Mouse (Mus musculus): Measurements from ENCODE around the gene Fam25c. TPM values are rescaled to one million over a fixed set of nuclear protein-coding genes. Genes with fewer than 3 reads are reported as not detected.

Fam25c gene
- polyA plus RNA-seq, 1 experiment from 2014 or later, result not detected

DNA sequence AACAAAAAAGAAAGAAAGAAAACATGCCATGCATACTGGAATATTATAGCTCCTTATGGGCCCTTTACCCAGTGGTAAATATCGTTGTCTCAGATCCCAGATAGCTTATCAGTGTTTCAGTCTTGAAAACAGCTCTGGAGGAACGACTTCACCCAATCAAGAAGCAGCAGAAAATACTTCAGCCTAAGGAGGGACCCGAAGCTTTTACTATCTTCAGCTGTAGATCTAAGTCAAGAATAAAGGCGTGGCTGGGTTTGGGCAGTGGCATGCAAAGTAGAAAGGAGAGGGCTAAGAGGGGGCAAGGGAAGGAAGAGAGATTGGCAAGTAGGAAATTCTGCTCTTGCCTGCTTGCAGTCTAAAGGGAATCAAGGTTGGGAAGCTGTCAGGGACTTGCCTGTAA, 6.9 kb upstream of the Fam25c start:
- Histone ChIP-seq H3K27me3 (replicated peaks; ENCODE audit: low read depth, poor library complexity, severe bottlenecking) (peaks cover 40% of the 10 kb centered on the region), H3K27ac (replicated peaks) (no peak overlapping the region), H3K9me3 (no peaks in the 10 kb centered on the region), H3K4me3 (no peak overlapping the region), H3K4me1 (peaks cover 14% of the 10 kb centered on the region), H3K36me3 (replicated peaks) (no peaks in the 10 kb centered on the region)
- WGBS, result 82% methylated on average over 4 of the region's 4 CpGs
- no peak for DNase-seq (ENCODE audit: low spot score)

DNA sequence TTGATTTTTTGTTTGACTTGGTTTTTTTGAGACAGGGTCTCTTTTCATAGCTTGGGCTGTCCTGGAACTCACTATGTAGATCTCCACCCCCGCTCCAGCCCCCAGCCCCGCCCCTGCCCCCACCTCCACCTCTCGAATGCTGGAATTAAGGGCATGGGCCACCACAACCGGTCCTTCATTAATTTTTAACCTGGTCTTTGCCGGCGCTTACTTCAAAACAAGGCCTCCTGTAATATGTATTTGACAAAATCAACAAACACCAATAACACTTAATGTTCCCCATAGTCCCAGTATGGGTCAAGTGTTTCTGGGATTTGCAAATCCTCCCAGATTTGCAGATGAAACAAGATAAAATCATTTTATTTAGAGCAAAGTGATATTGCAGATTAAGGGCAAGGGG, 5.0 kb upstream of the Fam25c start:
- peaks cover 40% of the 10 kb centered on the region for H3K27me3 ChIP-seq (replicated peaks; ENCODE audit: low read depth, poor library complexity, severe bottlenecking)
- H3K27ac ChIP-seq (replicated peaks), result no peak overlapping the region
- no peaks in the 10 kb centered on the region for H3K36me3 ChIP-seq (replicated peaks)
- H3K4me3 ChIP-seq, result no peak overlapping the region
- peaks cover 18% of the 10 kb centered on the region for H3K4me1 ChIP-seq
- DNase-seq (ENCODE audit: low spot score), result no peak
- 42% methylated on average over 6 of the region's 6 CpGs for WGBS
- no peaks in the 10 kb centered on the region for H3K9me3 ChIP-seq

DNA sequence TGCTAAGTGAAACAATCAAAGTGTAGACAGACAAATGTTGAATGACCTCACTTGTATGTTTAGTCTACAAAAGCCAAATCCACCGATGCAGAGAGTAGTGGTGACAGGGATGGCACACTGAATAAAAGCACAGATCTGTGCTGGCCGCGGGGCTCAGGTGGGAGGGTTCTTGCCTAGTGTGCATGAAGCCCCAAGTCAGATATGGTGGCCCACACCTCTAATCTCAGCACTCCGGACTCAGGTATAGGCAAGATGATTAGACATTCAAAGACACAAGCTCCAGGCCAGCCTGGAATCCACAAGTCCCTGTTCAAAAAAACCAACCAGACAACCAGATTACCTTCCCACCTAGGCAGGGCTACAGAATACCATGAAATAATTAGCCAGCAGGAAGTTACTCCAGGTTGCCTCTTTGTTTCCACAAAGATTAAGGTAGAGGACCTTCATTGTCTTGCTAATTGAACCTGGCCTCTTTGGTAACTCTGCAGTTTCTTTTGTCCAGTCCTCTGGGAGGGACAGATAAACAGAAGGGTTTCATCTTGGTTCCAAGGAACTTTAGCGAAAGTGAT, 4.5 kb upstream of the Fam25c start:
- no peak overlapping the region for H3K27ac ChIP-seq (replicated peaks)
- 34% methylated on average over 5 of the region's 5 CpGs for WGBS
- H3K27me3 ChIP-seq (replicated peaks; ENCODE audit: low read depth, poor library complexity, severe bottlenecking), result peaks cover 35% of the 10 kb centered on the region

DNA sequence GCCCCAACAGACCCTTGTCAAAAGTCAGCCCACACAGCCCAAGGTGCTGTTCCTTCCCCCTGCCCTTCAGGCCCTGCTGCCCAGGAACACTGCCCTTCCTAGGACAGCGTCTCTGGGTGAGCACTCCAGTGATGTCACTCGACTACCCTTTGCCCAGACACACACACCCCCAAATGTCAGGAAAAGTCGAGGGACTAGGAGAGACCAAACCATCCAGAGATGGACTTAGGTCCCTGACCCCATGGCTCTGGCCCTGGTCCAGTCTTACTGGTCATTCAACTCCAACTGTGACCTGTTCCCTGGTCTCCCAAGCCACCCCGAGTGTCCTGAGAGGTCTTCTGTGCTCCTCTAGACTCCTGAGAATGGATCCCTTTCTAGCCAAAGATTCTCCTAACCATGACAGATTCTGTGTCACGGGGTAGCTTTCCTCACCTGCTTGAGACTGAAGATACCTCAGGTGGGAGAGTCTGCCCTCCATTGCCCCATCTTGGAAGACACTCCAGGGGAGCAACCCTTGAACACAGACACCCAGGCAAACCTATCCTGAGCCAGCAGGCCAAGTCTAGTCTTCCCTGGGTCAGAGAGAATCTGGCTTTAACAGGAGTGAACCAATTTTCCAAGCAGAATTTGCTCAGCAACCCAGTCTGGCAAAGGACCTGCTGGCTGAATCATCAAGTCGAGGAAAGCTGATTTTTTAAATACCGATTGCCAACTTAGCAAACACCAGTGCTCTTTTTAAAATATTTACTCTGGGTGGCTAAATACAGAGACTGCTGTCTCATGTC, 2.6 kb upstream of the Fam25c start:
- 80% methylated on average over 7 of the region's 7 CpGs for WGBS
- DNase-seq (ENCODE audit: low spot score), result no peak
- no peaks in the 10 kb centered on the region for H3K36me3 ChIP-seq (replicated peaks)
- H3K9me3 ChIP-seq, result no peaks in the 10 kb centered on the region
- no peak overlapping the region for H3K27ac ChIP-seq (replicated peaks)
- peaks cover 17% of the 10 kb centered on the region for H3K27me3 ChIP-seq (replicated peaks; ENCODE audit: low read depth, poor library complexity, severe bottlenecking)
- H3K4me1 ChIP-seq, result peaks cover 11% of the 10 kb centered on the region
- H3K4me3 ChIP-seq, result no peak overlapping the region

More for the DNA sequence above, 4.5 kb upstream of the Fam25c start:
- peaks cover 23% of the 10 kb centered on the region for H3K4me1 ChIP-seq
- no peak overlapping the region for H3K4me3 ChIP-seq
- no peaks in the 10 kb centered on the region for H3K36me3 ChIP-seq (replicated peaks)
- no peak for DNase-seq (ENCODE audit: low spot score)
- H3K9me3 ChIP-seq, result no peaks in the 10 kb centered on the region

DNA sequence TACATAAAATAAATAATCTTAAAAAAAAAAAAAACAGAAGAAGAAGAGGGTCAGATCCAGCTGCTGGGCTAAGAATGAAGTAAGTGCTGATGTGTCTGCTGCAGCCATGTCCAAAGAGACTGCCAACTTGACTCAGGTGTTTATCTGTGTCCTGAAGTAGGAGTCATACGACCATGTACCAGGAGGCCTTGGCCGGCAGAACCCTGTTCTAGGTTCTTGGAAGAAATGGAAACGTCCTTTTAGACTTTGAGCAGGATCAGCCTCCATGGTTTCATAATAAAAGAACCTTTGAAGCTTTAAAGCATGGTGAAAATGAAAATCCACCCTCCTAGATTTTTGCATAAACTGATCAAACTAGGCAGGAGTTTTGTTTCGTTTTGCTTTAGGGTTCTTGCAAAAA, 777 bp downstream of the Fam25c start:
- H3K27ac ChIP-seq (replicated peaks), result no peak overlapping the region
- H3K4me1 ChIP-seq, result peaks cover 14% of the 10 kb centered on the region
- H3K9me3 ChIP-seq, result no peaks in the 10 kb centered on the region
- H3K27me3 ChIP-seq (replicated peaks; ENCODE audit: low read depth, poor library complexity, severe bottlenecking), result no peaks in the 10 kb centered on the region
- no peak overlapping the region for H3K4me3 ChIP-seq
- H3K36me3 ChIP-seq (replicated peaks), result no peaks in the 10 kb centered on the region
- no peak for DNase-seq (ENCODE audit: low spot score)
- WGBS, result 89% methylated on average over 4 of the region's 4 CpGs

DNA sequence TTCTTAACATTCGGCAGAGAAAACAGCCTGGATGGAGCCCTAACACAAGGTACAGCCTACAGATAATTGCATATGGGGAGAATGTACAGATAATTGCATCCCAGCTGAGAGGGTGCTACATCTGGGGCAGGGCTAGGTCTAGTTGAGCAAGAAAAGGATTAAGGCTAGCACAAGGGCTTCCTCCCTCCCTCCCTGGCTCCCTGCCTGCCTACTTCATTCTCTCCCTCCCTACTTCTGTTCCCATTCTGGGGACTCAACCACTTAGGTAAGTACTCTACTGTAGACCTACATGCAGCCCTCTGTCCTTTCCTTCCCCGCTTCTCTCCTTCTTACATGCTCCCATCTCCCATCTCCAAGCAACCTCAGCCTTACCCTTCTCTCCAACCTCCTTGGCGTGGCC, 1.9 kb downstream of the Fam25c start:
- Histone ChIP-seq H3K27me3 (replicated peaks; ENCODE audit: low read depth, poor library complexity, severe bottlenecking) (no peaks in the 10 kb centered on the region), H3K36me3 (replicated peaks) (no peaks in the 10 kb centered on the region), H3K4me1 (peaks cover 14% of the 10 kb centered on the region), H3K9me3 (no peaks in the 10 kb centered on the region), H3K27ac (replicated peaks) (no peak overlapping the region), H3K4me3 (no peak overlapping the region)
- DNase-seq (ENCODE audit: low spot score), result no peak
- WGBS, result 91% methylated on average over 3 of the region's 3 CpGs

DNA sequence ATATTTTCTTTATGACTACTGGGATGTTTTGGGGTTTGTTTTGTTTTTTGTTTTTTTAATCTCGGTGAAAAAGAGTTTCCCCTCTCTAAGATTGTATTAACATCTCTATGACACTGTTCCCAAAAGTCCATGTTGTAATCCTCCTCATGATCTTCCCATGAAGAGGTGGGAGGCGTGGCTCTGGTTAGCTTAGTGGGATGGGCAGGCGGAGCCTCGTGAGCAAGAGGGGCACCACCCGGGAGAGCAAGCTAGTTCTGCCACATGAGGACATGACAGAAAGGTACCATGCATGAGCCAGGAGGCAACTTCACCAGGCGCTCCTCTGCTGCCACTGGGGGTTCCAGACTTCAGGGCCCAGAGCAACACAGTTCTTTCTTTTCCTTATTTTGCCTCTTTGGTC, 2.7 kb downstream of the Fam25c start:
- Histone ChIP-seq H3K4me3 (no peak overlapping the region), H3K36me3 (replicated peaks) (no peaks in the 10 kb centered on the region), H3K27ac (replicated peaks) (no peak overlapping the region), H3K9me3 (no peaks in the 10 kb centered on the region), H3K4me1 (peaks cover 14% of the 10 kb centered on the region), H3K27me3 (replicated peaks; ENCODE audit: low read depth, poor library complexity, severe bottlenecking) (no peaks in the 10 kb centered on the region)
- 74% methylated on average over 6 of the region's 6 CpGs for WGBS
- no peak for DNase-seq (ENCODE audit: low spot score)

DNA sequence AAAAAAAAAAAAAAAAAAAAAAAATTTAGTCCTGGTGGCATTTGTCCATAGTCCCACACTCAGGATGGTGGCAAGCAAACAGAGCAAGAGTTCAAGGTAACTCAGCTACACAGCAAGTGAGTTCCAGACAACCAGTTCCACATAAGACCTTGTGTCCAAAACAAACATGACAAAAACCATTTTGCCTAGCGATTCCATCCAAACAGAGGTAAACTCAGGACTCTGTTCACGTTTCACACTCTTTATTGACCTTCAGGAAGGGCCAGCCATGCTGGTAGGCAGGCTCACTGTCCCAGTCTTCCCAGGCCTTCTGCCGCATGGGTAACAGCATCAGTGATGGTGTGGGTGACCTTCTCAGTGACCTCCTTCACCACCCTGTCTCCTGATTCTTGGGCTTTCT, 3.6 kb downstream of the Fam25c start:
- no peak for DNase-seq (ENCODE audit: low spot score)
- Histone ChIP-seq H3K4me1 (peaks cover 14% of the 10 kb centered on the region), H3K4me3 (no peak overlapping the region), H3K27ac (replicated peaks) (no peak overlapping the region), H3K36me3 (replicated peaks) (no peaks in the 10 kb centered on the region), H3K27me3 (replicated peaks; ENCODE audit: low read depth, poor library complexity, severe bottlenecking) (no peaks in the 10 kb centered on the region), H3K9me3 (no peaks in the 10 kb centered on the region)
- 72% methylated on average over 3 of the region's 3 CpGs for WGBS

DNA sequence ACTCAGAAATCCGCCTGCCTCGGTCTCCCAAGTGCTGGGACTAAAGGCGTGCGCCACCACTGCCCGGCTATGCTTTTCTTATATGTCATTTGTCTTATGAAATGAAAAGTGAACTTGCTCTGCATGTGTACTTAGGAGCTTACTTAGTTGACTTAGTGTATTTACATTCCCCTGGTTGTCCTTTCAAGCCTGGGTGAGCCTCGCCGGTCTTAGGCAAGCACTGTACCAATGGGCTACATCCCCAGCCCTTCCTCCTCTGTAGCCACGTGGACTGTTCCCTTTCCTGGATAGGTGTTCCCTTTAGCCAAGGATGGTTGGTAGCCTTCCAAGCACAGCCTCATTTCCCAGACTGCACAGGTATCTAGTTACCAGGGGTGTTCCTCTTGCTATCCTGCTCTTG, 6.2 kb downstream of the Fam25c start:
- Histone ChIP-seq H3K4me3 (no peak overlapping the region), H3K27me3 (replicated peaks; ENCODE audit: low read depth, poor library complexity, severe bottlenecking) (no peaks in the 10 kb centered on the region), H3K36me3 (replicated peaks) (peaks cover 8% of the 10 kb centered on the region), H3K9me3 (no peaks in the 10 kb centered on the region), H3K27ac (replicated peaks) (no peak overlapping the region), H3K4me1 (peaks cover 11% of the 10 kb centered on the region)
- no peak for DNase-seq (ENCODE audit: low spot score)
- WGBS, result 86% methylated on average over 8 of the region's 8 CpGs

DNA sequence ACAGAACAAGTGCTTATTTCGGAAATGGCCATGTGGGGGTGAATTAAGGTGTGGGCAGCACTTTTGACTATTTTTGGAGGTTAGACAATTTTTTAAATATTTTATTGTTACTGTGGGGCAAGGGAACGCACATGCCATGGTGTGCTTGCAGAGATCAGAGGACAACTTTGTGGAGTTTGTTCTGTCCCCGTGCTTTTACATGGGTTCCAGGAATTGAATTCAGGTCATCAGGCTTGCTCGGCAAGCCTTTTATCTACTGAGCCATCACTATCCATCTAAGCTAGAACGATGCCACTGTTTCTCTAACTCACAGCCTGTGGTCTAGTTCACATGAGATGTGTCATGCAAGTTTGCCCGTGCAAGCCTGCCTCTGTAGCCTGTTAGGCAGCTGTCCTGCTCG, 6.9 kb downstream of the Fam25c start:
- no peaks in the 10 kb centered on the region for H3K9me3 ChIP-seq
- H3K27me3 ChIP-seq (replicated peaks; ENCODE audit: low read depth, poor library complexity, severe bottlenecking), result no peaks in the 10 kb centered on the region
- no peak overlapping the region for H3K27ac ChIP-seq (replicated peaks)
- no peak overlapping the region for H3K4me3 ChIP-seq
- H3K4me1 ChIP-seq, result peaks cover 11% of the 10 kb centered on the region
- WGBS, result 87% methylated on average over 7 of the region's 7 CpGs
- no peak for DNase-seq (ENCODE audit: low spot score)
- peaks cover 14% of the 10 kb centered on the region for H3K36me3 ChIP-seq (replicated peaks)

DNA sequence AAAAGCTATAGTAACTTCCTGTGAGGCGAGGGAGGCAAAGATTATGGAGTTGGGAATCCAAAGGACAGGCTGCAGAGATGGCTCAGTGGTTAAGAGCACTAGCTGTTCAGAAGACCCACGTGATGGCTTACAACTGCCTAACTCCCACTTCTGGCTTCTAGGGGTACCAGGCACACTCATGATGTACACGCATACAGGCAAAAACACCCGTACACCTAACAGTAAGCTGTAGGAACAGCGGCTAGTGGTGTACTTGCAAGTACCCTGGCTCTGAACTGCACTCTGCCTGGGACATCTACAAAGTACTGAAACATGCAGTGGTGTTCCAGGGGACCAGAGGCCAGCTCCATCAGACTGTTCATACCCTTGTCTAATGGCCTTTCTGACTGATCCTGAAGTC, 8.1 kb downstream of the Fam25c start:
- peaks cover 11% of the 10 kb centered on the region for H3K4me1 ChIP-seq
- H3K4me3 ChIP-seq, result no peak overlapping the region
- 96% methylated on average over 5 of the region's 5 CpGs for WGBS
- H3K27me3 ChIP-seq (replicated peaks; ENCODE audit: low read depth, poor library complexity, severe bottlenecking), result no peaks in the 10 kb centered on the region
- H3K36me3 ChIP-seq (replicated peaks), result peaks cover 26% of the 10 kb centered on the region
- no peaks in the 10 kb centered on the region for H3K9me3 ChIP-seq
- no peak for DNase-seq (ENCODE audit: low spot score)
- no peak overlapping the region for H3K27ac ChIP-seq (replicated peaks)

DNA sequence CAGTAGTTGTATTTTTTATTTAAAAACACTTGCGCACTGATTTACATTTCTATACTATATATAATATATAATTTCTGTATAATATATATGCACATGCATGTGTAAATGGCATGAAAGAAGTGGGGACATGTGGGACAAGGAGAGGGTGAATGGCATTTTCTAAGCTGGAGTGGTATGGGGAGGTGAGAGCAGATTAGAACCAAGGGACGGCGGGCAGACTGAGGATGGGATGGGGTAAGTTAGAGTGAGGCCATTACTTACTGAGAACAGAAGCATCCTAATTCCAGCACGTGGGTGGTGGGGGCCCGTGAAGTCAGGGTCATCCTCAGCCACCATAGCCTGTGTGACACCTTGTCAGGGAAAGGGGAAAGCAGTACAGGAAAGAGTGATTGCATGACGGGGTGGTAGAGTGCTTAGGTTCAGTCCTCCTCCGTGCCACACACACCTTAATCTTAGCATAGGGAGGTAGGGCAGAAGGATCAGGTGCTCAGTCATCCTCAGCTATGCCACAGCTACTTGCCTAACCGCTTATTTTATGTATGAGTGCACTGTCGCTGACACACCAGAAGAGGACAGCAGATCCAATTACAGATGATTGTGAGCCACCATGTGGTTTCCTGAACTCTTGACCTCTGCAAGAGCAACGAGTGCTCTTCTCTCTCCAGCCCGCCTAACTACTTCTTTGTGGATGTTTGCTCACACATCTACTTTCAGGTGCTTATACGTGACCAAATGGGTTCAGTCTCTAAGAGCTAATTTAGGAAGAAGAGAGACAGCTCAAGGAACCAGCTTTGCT, 9.3 kb downstream of the Fam25c start:
- no peak for DNase-seq (ENCODE audit: low spot score)
- H3K36me3 ChIP-seq (replicated peaks), result peaks cover 37% of the 10 kb centered on the region
- H3K4me1 ChIP-seq, result peaks cover 7% of the 10 kb centered on the region
- H3K27ac ChIP-seq (replicated peaks), result no peak overlapping the region
- no peaks in the 10 kb centered on the region for H3K9me3 ChIP-seq
- WGBS, result 54% methylated on average over 12 of the region's 12 CpGs
- no peak overlapping the region for H3K4me3 ChIP-seq
- H3K27me3 ChIP-seq (replicated peaks; ENCODE audit: low read depth, poor library complexity, severe bottlenecking), result no peaks in the 10 kb centered on the region

DNA sequence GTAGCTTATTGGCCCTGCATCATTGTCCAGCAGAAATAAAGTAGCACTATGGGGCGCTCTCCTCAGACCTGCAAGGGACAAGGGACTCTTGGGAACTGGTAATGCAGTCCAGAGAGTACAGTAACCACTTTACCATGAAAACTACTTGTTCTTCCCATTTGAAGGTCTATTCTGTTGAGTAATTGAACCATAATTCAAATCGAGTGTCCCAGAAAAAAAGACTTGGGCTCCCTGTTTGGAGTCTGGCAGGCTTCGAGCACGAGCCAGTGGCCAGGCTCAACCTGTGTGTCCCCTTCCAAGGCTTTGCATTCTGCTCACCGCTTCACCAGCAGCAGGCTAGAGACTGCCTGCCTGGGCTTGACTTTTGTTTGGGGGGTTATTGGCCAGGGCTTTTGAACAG, 10.9 kb downstream of the Fam25c start:
- WGBS, result 90% methylated on average over 5 of the region's 5 CpGs

More for the DNA sequence above, 10.9 kb downstream of the Fam25c start:
- Histone ChIP-seq H3K36me3 (replicated peaks) (peaks cover 51% of the 10 kb centered on the region), H3K4me3 (no peak overlapping the region), H3K9me3 (no peaks in the 10 kb centered on the region), H3K27ac (replicated peaks) (no peak overlapping the region), H3K27me3 (replicated peaks; ENCODE audit: low read depth, poor library complexity, severe bottlenecking) (no peaks in the 10 kb centered on the region), H3K4me1 (peaks cover 7% of the 10 kb centered on the region)
- no peak for DNase-seq (ENCODE audit: low spot score)
